Mouse (Mus musculus): ENCODE measurements around the gene Prkcg. TPM values are rescaled to one million over a fixed set of nuclear protein-coding genes. Genes with fewer than 3 reads are reported as not detected.

The Prkcg gene
- polyA plus RNA-seq, 1 experiment from 2014 or later, result 1.5 TPM

DNA sequence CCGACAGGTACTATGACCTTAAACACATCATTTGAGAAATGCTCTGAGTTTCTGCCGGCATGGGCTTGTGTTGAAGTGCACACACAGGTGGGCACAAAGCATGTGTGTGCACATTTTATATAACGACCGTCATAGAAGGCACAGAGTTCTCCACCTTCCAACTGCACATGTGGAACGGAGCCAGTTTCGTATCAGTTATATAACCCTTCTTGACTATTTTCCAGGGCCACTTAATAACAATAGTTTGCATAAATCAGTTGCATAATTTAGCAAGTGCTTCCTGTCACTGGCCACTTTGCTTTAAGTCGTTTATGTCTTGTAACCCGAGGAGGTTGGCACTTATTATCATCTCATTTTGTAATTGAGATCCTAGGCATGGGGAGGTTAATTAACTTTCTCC lies 84.8 kb downstream of the Prkcg start:
- WGBS, result 85% methylated on average over 8 of the region's 8 CpGs
- no peak for ATAC-seq (ENCODE audit: low read depth)

DNA sequence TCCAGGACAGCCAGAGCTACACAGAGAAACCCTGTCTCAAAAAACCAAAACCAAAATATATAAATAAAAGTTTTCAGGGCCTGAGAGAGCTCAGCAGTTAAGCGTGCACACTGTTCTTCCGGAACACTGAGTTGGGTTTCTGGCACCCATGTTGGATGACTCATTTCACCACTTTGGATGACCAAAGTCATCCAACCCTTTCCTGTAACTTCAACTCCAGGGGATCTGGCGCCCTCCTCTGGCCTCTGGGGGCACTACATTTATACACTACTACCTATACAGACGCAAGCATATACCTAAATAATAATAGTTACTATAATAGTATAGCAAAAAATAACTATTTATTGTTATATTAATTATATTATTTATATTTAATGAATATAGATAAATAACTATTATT lies 87.9 kb downstream of the Prkcg start:
- Histone ChIP-seq H3K27ac (ENCODE audit: low read depth, low read length) (no peak overlapping the region), H3K4me1 (ENCODE audit: control insufficient read depth, insufficient read depth, low read length) (no peaks in the 10 kb centered on the region), H3K9me3 (ENCODE audit: control insufficient read depth, low read length) (no peaks in the 10 kb centered on the region), H3K36me3 (ENCODE audit: control insufficient read depth, insufficient read depth, low read length) (no peaks in the 10 kb centered on the region), H3K4me3 (ENCODE audit: low read depth, low read length) (no peak overlapping the region), H3K4me2 (ENCODE audit: low read depth, low read length) (no peak overlapping the region), H3K9ac (replicated peaks; ENCODE audit: low read depth, low read length) (no peak overlapping the region), H3K27me3 (ENCODE audit: control insufficient read depth, insufficient read depth, low read length) (no peaks in the 10 kb centered on the region)
- ATAC-seq (ENCODE audit: low read depth), result no peak
- WGBS, result 56% methylated on average over 4 of the region's 4 CpGs

More for the DNA sequence above, 84.8 kb downstream of the Prkcg start:
- no peaks in the 10 kb centered on the region for H3K9me3 ChIP-seq (ENCODE audit: control insufficient read depth, low read length)
- H3K9ac ChIP-seq (replicated peaks; ENCODE audit: low read depth, low read length), result no peak overlapping the region
- no peak overlapping the region for H3K4me2 ChIP-seq (ENCODE audit: low read depth, low read length)
- H3K4me1 ChIP-seq (ENCODE audit: control insufficient read depth, insufficient read depth, low read length), result no peaks in the 10 kb centered on the region
- no peak overlapping the region for H3K4me3 ChIP-seq (ENCODE audit: low read depth, low read length)
- H3K27ac ChIP-seq (ENCODE audit: low read depth, low read length), result no peak overlapping the region
- no peaks in the 10 kb centered on the region for H3K27me3 ChIP-seq (ENCODE audit: control insufficient read depth, insufficient read depth, low read length)
- no peaks in the 10 kb centered on the region for H3K36me3 ChIP-seq (ENCODE audit: control insufficient read depth, insufficient read depth, low read length)

Other genes with a start within 250 kb of the Prkcg start
- gene AU018091, start 120.0 kb upstream of the Prkcg start, polyA plus RNA-seq (2014; fragmentation: Nextera tagmentation; extraction: Ambion mirVana), result not detected in 2 replicates
- 0.04 TPM in 1 of 2 replicates, not detected in the other for gene Nlrp12, start 39.4 kb upstream of the Prkcg start, polyA plus RNA-seq (2014; fragmentation: Nextera tagmentation; extraction: Ambion mirVana)
- gene Myadm, start 99 bp upstream of the Prkcg start, polyA plus RNA-seq (2014; fragmentation: Nextera tagmentation; extraction: Ambion mirVana), result 39.2 and 52.5 TPM in 2 replicates
- gene Cacng7, start 43.8 kb downstream of the Prkcg start, polyA plus RNA-seq (2014; fragmentation: Nextera tagmentation; extraction: Ambion mirVana), result 4.2 and 5.1 TPM in 2 replicates
- 12.9 and 13.5 TPM in 2 replicates for gene Cacng8, start 101.5 kb downstream of the Prkcg start, polyA plus RNA-seq (2014; fragmentation: Nextera tagmentation; extraction: Ambion mirVana)
- gene Cacng6, start 135.0 kb downstream of the Prkcg start, polyA plus RNA-seq (2014; fragmentation: Nextera tagmentation; extraction: Ambion mirVana), result 0.29 TPM in 1 of 2 replicates, not detected in the other
- not detected in 2 replicates for gene Tarm1, start 213.4 kb downstream of the Prkcg start, polyA plus RNA-seq (2014; fragmentation: Nextera tagmentation; extraction: Ambion mirVana)